Mouse (Mus musculus) kidney, embryonic 16.5 days (tissue): ENCODE results near the gene Ssu2. TPM values are rescaled to one million over a fixed set of nuclear protein-coding genes. Genes with fewer than 3 reads are reported as not detected.

Experiments
- ATAC-seq: fragments of 200-750 bp; cut with Nextera tagmentation; 2 replicates; pipeline ENCODE4 v1.8.0; 2017; ENCODE audit warnings: moderate TSS enrichment; ENCODE audit not compliant: low FRiP score, low TSS enrichment
- H3K27ac ChIP-seq: fragments of 300-500 bp; sonication (generic); 2 replicates; pipeline ENCODE4 v1.5.1; 2014; ENCODE audit warnings: low read length
- H3K27me3 ChIP-seq: fragments of 300-500 bp; sonication (generic); 2 replicates; pipeline ENCODE4 v1.6.1; 2014; ENCODE audit warnings: low read length, control low read depth, mixed read lengths; ENCODE audit not compliant: insufficient read depth
- H3K36me3 ChIP-seq: fragments of 300-500 bp; sonication (generic); 2 replicates; pipeline ENCODE4 v1.6.1; 2014; ENCODE audit warnings: low read length, control low read depth, mixed read lengths; ENCODE audit not compliant: insufficient read depth
- H3K4me1 ChIP-seq: fragments of 300-500 bp; sonication (generic); 2 replicates; pipeline ENCODE4 v1.6.1; 2014; ENCODE audit warnings: low read length, control low read depth, mixed read lengths; ENCODE audit not compliant: insufficient read depth
- H3K4me2 ChIP-seq: fragments of 300-500 bp; sonication (generic); replicated peaks from 2 replicates; pipeline ENCODE4 v1.6.1; 2014; ENCODE audit warnings: low read depth, low read length
- H3K4me3 ChIP-seq: fragments of 300-500 bp; sonication (generic); 2 replicates; pipeline ENCODE4 v1.5.1; 2014; ENCODE audit warnings: mild to moderate bottlenecking, low read length
- H3K9ac ChIP-seq: fragments of 300-500 bp; sonication (generic); replicated peaks from 2 replicates; pipeline ENCODE4 v1.6.1; 2014; ENCODE audit warnings: low read length
- H3K9me3 ChIP-seq: fragments of 300-500 bp; sonication (generic); 2 replicates; pipeline ENCODE4 v1.6.1; 2016; ENCODE audit warnings: low read length, control low read depth
- WGBS: fragments of 180-500 bp; shearing (Covaris S2); extraction: QIAGEN DNeasy Blood & Tissue Kit; methylation state at CpG from one replicate; pipeline ENCODE4 v1.1.7; 2014; 5-methylcytosine and 5-hydroxymethylcytosine counted together
- polyA plus RNA-seq: library from polyadenylated mRNA; unstranded; fragments of >200 nt; fragmentation: Nextera tagmentation; extraction: Ambion mirVana; gene quantifications from 2 replicates; pipeline ENCODE4 v1.2.1, GENCODE M21; 2015

Ssu2 gene
- polyA plus RNA-seq, 1 experiment from 2014 or later: 6.1 TPM

GRCm38 (mm10) chr6:112360676-112361075 lies 27.1 kb downstream of the Ssu2 start:
- H3K27me3 ChIP-seq: no peaks in the 10 kb centered on the region
- no peaks in the 10 kb centered on the region for H3K36me3 ChIP-seq
- H3K9ac ChIP-seq: no peak overlapping the region
- no peak overlapping the region for H3K4me2 ChIP-seq
- 87% methylated on average over 8 of the region's 8 CpGs for WGBS
- no peak for ATAC-seq
- no peak overlapping the region for H3K4me3 ChIP-seq
- no peak overlapping the region for H3K27ac ChIP-seq
- no peaks in the 10 kb centered on the region for H3K4me1 ChIP-seq
- H3K9me3 ChIP-seq: no peaks in the 10 kb centered on the region

- Histone ChIP-seq H3K4me2 (no peak overlapping the region), H3K4me3 (no peak overlapping the region), H3K9ac (no peak overlapping the region), H3K27ac (no peak overlapping the region), H3K9me3 (no peaks in the 10 kb centered on the region), H3K27me3 (no peaks in the 10 kb centered on the region), H3K36me3 (no peaks in the 10 kb centered on the region), H3K4me1 (no peaks in the 10 kb centered on the region)
- WGBS: 84% methylated on average over 1 of the region's 1 CpGs
- no peak for ATAC-seq
Measured at GRCm38 (mm10) chr6:112359341-112359740, 28.5 kb downstream of the Ssu2 start.

GRCm38 (mm10) chr6:112350452-112350851 lies 37.4 kb downstream of the Ssu2 start:
- Histone ChIP-seq H3K27me3 (no peaks in the 10 kb centered on the region), H3K9me3 (no peaks in the 10 kb centered on the region), H3K4me1 (no peaks in the 10 kb centered on the region), H3K9ac (no peak overlapping the region), H3K4me2 (no peak overlapping the region), H3K4me3 (no peak overlapping the region), H3K27ac (no peak overlapping the region), H3K36me3 (no peaks in the 10 kb centered on the region)
- WGBS: 93% methylated on average over 4 of the region's 4 CpGs
- no peak for ATAC-seq

- no peak overlapping the region for H3K9ac ChIP-seq
- 86% methylated on average over 4 of the region's 4 CpGs for WGBS
- ATAC-seq: no peak
- H3K4me2 ChIP-seq: no peak overlapping the region
- no peak overlapping the region for H3K27ac ChIP-seq
- no peaks in the 10 kb centered on the region for H3K9me3 ChIP-seq
- no peaks in the 10 kb centered on the region for H3K27me3 ChIP-seq
- no peaks in the 10 kb centered on the region for H3K4me1 ChIP-seq
- no peaks in the 10 kb centered on the region for H3K36me3 ChIP-seq
- no peak overlapping the region for H3K4me3 ChIP-seq
Measured at GRCm38 (mm10) chr6:112339016-112339415, 48.8 kb downstream of the Ssu2 start.

- WGBS: 68% methylated on average over 6 of the region's 6 CpGs
- no peak for ATAC-seq
- no peaks in the 10 kb centered on the region for H3K36me3 ChIP-seq
- no peaks in the 10 kb centered on the region for H3K9me3 ChIP-seq
- no peak overlapping the region for H3K4me2 ChIP-seq
- no peak overlapping the region for H3K27ac ChIP-seq
- H3K4me3 ChIP-seq: no peak overlapping the region
- no peaks in the 10 kb centered on the region for H3K27me3 ChIP-seq
- H3K9ac ChIP-seq: no peak overlapping the region
- H3K4me1 ChIP-seq: no peaks in the 10 kb centered on the region
Measured at GRCm38 (mm10) chr6:112337667-112338066, 50.2 kb downstream of the Ssu2 start.

- ATAC-seq: no peak
- no peaks in the 10 kb centered on the region for H3K4me1 ChIP-seq
- H3K27ac ChIP-seq: no peak overlapping the region
- no peak overlapping the region for H3K4me2 ChIP-seq
- no peaks in the 10 kb centered on the region for H3K9me3 ChIP-seq
- no peak overlapping the region for H3K9ac ChIP-seq
- 68% methylated on average over 5 of the region's 5 CpGs for WGBS
- no peak overlapping the region for H3K4me3 ChIP-seq
- no peaks in the 10 kb centered on the region for H3K36me3 ChIP-seq
- H3K27me3 ChIP-seq: no peaks in the 10 kb centered on the region
Measured at GRCm38 (mm10) chr6:112333930-112334329, 53.9 kb downstream of the Ssu2 start.

- H3K9me3 ChIP-seq: no peaks in the 10 kb centered on the region
- no peaks in the 10 kb centered on the region for H3K27me3 ChIP-seq
- H3K36me3 ChIP-seq: no peaks in the 10 kb centered on the region
- no peak for ATAC-seq
- H3K4me2 ChIP-seq: no peak overlapping the region
- H3K27ac ChIP-seq: no peak overlapping the region
- 0 out of 2 replicates have a peak, but pooled peaks cover 3% of the 10 kb centered on the region for H3K4me1 ChIP-seq
- H3K9ac ChIP-seq: no peak overlapping the region
- H3K4me3 ChIP-seq: no peak overlapping the region
- WGBS: 47% methylated on average over 6 of the region's 6 CpGs
Measured at GRCm38 (mm10) chr6:112331223-112331598, 56.6 kb downstream of the Ssu2 start.

GRCm38 (mm10) chr6:112330520-112331222 lies 57.2 kb downstream of the Ssu2 start:
- WGBS: 88% methylated on average over 5 of the region's 5 CpGs
- H3K9ac ChIP-seq: no peak overlapping the region
- no peaks in the 10 kb centered on the region for H3K36me3 ChIP-seq
- ATAC-seq: no peak
- H3K27ac ChIP-seq: no peak overlapping the region
- H3K27me3 ChIP-seq: no peaks in the 10 kb centered on the region
- 0 out of 2 replicates have a peak, but pooled peaks cover 3% of the 10 kb centered on the region for H3K4me1 ChIP-seq
- H3K4me2 ChIP-seq: no peak overlapping the region
- H3K9me3 ChIP-seq: no peaks in the 10 kb centered on the region
- no peak overlapping the region for H3K4me3 ChIP-seq

- H3K9ac ChIP-seq: no peak overlapping the region
- no peak for ATAC-seq
- no peak overlapping the region for H3K4me3 ChIP-seq
- no peaks in the 10 kb centered on the region for H3K36me3 ChIP-seq
- H3K27me3 ChIP-seq: no peaks in the 10 kb centered on the region
- H3K4me1 ChIP-seq: 0 out of 2 replicates have a peak, but pooled peaks cover 3% of the 10 kb centered on the region
- WGBS: 41% methylated on average over 5 of the region's 5 CpGs
- H3K9me3 ChIP-seq: no peaks in the 10 kb centered on the region
- H3K4me2 ChIP-seq: no peak overlapping the region
- no peak overlapping the region for H3K27ac ChIP-seq
Measured at GRCm38 (mm10) chr6:112327793-112328192, 60.0 kb downstream of the Ssu2 start.

- Histone ChIP-seq H3K36me3 (no peaks in the 10 kb centered on the region), H3K9me3 (no peaks in the 10 kb centered on the region), H3K4me3 (no peak overlapping the region), H3K4me2 (no peak overlapping the region), H3K27ac (no peak overlapping the region), H3K9ac (no peak overlapping the region), H3K27me3 (no peaks in the 10 kb centered on the region), H3K4me1 (0 out of 2 replicates have a peak, but pooled peaks cover 3% of the 10 kb centered on the region)
- 73% methylated on average over 3 of the region's 3 CpGs for WGBS
- no peak for ATAC-seq
Measured at GRCm38 (mm10) chr6:112325213-112325612, 62.6 kb downstream of the Ssu2 start.
